ENCODE assay signal across 9 mouse cellular contexts in the genomic region with DNA sequence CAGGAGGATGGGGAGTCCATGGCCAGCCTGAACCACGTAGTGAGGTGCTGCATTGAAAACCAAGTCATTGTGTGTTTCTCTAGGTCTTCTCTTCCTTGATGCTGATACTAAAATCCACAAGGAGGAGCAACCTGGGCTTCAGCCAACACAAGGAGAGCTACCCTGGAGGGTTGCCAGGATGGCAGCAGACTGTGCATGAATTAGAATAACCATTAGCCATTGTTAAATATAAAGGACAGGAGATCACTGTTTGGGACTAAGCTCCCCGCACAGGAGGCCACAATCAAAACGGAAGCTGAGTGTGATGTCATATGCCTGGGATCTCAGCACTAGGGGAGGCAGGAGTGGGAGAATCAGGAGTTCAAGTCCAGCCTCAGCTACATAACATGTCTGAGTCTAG. TPM values are rescaled to one million over a fixed set of nuclear protein-coding genes. Genes with fewer than 3 reads are reported as not detected.
DNase-seq lines count a peak whose midpoint lies in the region; ATAC-seq lines count a peak whose summit lies in the region.
"Had no signal": no experiment of that assay in that cellular context is flagged by ENCODE, and none has a peak within 500 bp of the region (broad histone marks: within the 10 kb centered on the region; RNA-seq: fewer than 3 reads in every experiment).

No protein-coding gene starts in this region.

- H3K27me3 ChIP-seq in midbrain, embryonic 12.5 days = no peaks in the 10 kb centered on the region
- H3K27me3 ChIP-seq in midbrain, embryonic 16.5 days (ENCODE audit: control insufficient read depth, insufficient read depth, low read depth, low read length) = no peaks in the 10 kb centered on the region
- H3K27me3 ChIP-seq in lung, embryonic 16.5 days (ENCODE audit: control insufficient read depth, insufficient read depth, low read depth, low read length) = no peaks in the 10 kb centered on the region
- H3K27me3 ChIP-seq in intestine, embryonic 15.5 days (replicated peaks) = no peaks in the 10 kb centered on the region

- H3K27ac ChIP-seq in midbrain, embryonic 12.5 days (replicated peaks) = 0 out of 2 replicates have a peak overlapping the region, but pooled peaks have one; percentile 6
- H3K27ac ChIP-seq in midbrain, embryonic 16.5 days (ENCODE audit: low read length) = no peak overlapping the region
- H3K27ac ChIP-seq in lung, embryonic 16.5 days (ENCODE audit: low read length) = peak overlapping the region; percentile 41; the same call in 1 of the 2 replicates
- H3K27ac ChIP-seq in intestine, embryonic 15.5 days = no peak overlapping the region
- H3K27ac ChIP-seq: hindbrain, embryonic 10.5 days had no signal

- H3K4me3 ChIP-seq in midbrain, embryonic 12.5 days = no peak overlapping the region
- no peak overlapping the region for H3K4me3 ChIP-seq in midbrain, embryonic 16.5 days (ENCODE audit: low read depth, low read length)
- H3K4me3 ChIP-seq in lung, embryonic 16.5 days (ENCODE audit: low read length) = no peak overlapping the region
- H3K4me3 ChIP-seq in intestine, embryonic 15.5 days (replicated peaks) = no peak overlapping the region
- H3K4me3 ChIP-seq: hindbrain, embryonic 10.5 days had no signal

- H3K9me3 ChIP-seq in midbrain, embryonic 12.5 days = no peaks in the 10 kb centered on the region
- no peaks in the 10 kb centered on the region for H3K9me3 ChIP-seq in midbrain, embryonic 16.5 days (replicated peaks; ENCODE audit: control insufficient read depth, low read length, poor library complexity, severe bottlenecking)
- no peaks in the 10 kb centered on the region for H3K9me3 ChIP-seq in lung, embryonic 16.5 days (ENCODE audit: control insufficient read depth, low read length)
- H3K9me3 ChIP-seq in intestine, embryonic 15.5 days = no peaks in the 10 kb centered on the region
- H3K9me3 ChIP-seq: hindbrain, embryonic 10.5 days had no signal

- 19% methylated on average over 3 of the region's 3 CpGs for WGBS in midbrain, embryonic 12.5 days
- WGBS in midbrain, embryonic 16.5 days = 13% methylated on average over 3 of the region's 3 CpGs
- WGBS in lung, embryonic 16.5 days = 34% methylated on average over 3 of the region's 3 CpGs
- WGBS in intestine, embryonic 15.5 days = 44% methylated on average over 3 of the region's 3 CpGs

- H3K9ac ChIP-seq in midbrain, embryonic 12.5 days (replicated peaks) = no peak overlapping the region
- no peak overlapping the region for H3K9ac ChIP-seq in midbrain, embryonic 16.5 days (ENCODE audit: low read depth, low read length)
- no peak overlapping the region for H3K9ac ChIP-seq in lung, embryonic 16.5 days (ENCODE audit: low read length)
- no peak overlapping the region for H3K9ac ChIP-seq in intestine, embryonic 15.5 days
- H3K9ac ChIP-seq: liver, postnatal 0 days had no signal

- peaks cover 12% of the 10 kb centered on the region; the same call in 1 of the 2 replicates for H3K4me1 ChIP-seq in midbrain, embryonic 12.5 days
- peaks cover 2% of the 10 kb centered on the region; the same call in 1 of the 2 replicates for H3K4me1 ChIP-seq in midbrain, embryonic 16.5 days (ENCODE audit: control insufficient read depth, insufficient read depth, low read length)
- no peaks in the 10 kb centered on the region for H3K4me1 ChIP-seq in lung, embryonic 16.5 days (replicated peaks; ENCODE audit: control insufficient read depth, insufficient read depth, low read length)
- H3K4me1 ChIP-seq in intestine, embryonic 15.5 days (replicated peaks) = no peaks in the 10 kb centered on the region

- no peak for ATAC-seq in midbrain, embryonic 12.5 days (ENCODE audit: low FRiP score, low read depth)
- ATAC-seq in midbrain, embryonic 16.5 days = no peak
- ATAC-seq in lung, embryonic 16.5 days (ENCODE audit: low read depth) = peak; percentile 56; the same call in 1 of the 2 replicates
- no peak for ATAC-seq in intestine, embryonic 15.5 days
- ATAC-seq: liver, postnatal 0 days had no signal

- peak; percentile 72 for DNase-seq in adrenal gland, postnatal 10 days
- peak; percentile 57 to 62 for DNase-seq in cerebellum, postnatal 36 days
- no peak for DNase-seq in urinary bladder, adult 2 months (ENCODE audit: low spot score)
- DNase-seq: liver, postnatal 0 days had no signal

- H3K4me2 ChIP-seq in midbrain, embryonic 12.5 days (replicated peaks) = no peak overlapping the region
- H3K4me2 ChIP-seq in midbrain, embryonic 16.5 days (ENCODE audit: low read length) = no peak overlapping the region
- no peak overlapping the region for H3K4me2 ChIP-seq in lung, embryonic 16.5 days (ENCODE audit: low read depth, low read length)
- H3K4me2 ChIP-seq in intestine, embryonic 15.5 days (replicated peaks) = no peak overlapping the region

- H3K36me3 ChIP-seq in midbrain, embryonic 12.5 days = no peaks in the 10 kb centered on the region
- H3K36me3 ChIP-seq in midbrain, embryonic 16.5 days (ENCODE audit: control insufficient read depth, insufficient read depth, low read length) = no peaks in the 10 kb centered on the region
- no peaks in the 10 kb centered on the region for H3K36me3 ChIP-seq in lung, embryonic 16.5 days (ENCODE audit: control insufficient read depth, insufficient read depth, low read length)
- H3K36me3 ChIP-seq in intestine, embryonic 15.5 days = no peaks in the 10 kb centered on the region
- H3K36me3 ChIP-seq: hindbrain, embryonic 10.5 days had no signal

RNA-seq across cellular contexts. Expression of a gene that starts 13.2 kb away (rescaled TPM):
- polyA plus RNA-seq in midbrain, embryonic 12.5 days (2016; fragmentation: Nextera tagmentation; extraction: Ambion mirVana) = 2.4 and 2.8 TPM in 2 replicates
- polyA plus RNA-seq in midbrain, embryonic 16.5 days (2015; fragmentation: Nextera tagmentation; extraction: Ambion mirVana) = 2.3 and 3.4 TPM in 2 replicates
- 10 to 100 TPM in 1 of 2 experiments, 1 to 10 TPM in 1; 10.0 to 10.6 TPM for total RNA-seq in adrenal gland, postnatal 10 days (2021)
- 1.3 and 1.6 TPM in 2 replicates for polyA plus RNA-seq in lung, embryonic 16.5 days (2015; fragmentation: Nextera tagmentation; extraction: Ambion mirVana)
- polyA plus RNA-seq in urinary bladder, adult 2 months (2012; rRNA removed) = 3.6 and 3.9 TPM in 2 replicates
- 1.1 and 1.4 TPM in 2 replicates for polyA plus RNA-seq in intestine, embryonic 15.5 days (2015; fragmentation: Nextera tagmentation; extraction: Ambion mirVana)

Comparison
In these comparisons a context has a peak if more than half of its experiments do, and no peak if none do; other contexts are left out.
1. H3K27ac ChIP-seq: peak in midbrain, embryonic 12.5 days (single experiment) and lung, embryonic 16.5 days (single experiment); none in midbrain, embryonic 16.5 days (single experiment) and intestine, embryonic 15.5 days (single experiment).